Mouse (Mus musculus): Measurements from ENCODE around the gene Wnt5b. TPM values are rescaled to one million over a fixed set of nuclear protein-coding genes. Genes with fewer than 3 reads are reported as not detected.

Wnt5b gene
- polyA plus RNA-seq (2012; fragmentation: generic; extraction: Trizol), result 1 to 10 TPM in 1 of 2 experiments, under 1 TPM in 1; 0.23 to 4.2 TPM

DNA sequence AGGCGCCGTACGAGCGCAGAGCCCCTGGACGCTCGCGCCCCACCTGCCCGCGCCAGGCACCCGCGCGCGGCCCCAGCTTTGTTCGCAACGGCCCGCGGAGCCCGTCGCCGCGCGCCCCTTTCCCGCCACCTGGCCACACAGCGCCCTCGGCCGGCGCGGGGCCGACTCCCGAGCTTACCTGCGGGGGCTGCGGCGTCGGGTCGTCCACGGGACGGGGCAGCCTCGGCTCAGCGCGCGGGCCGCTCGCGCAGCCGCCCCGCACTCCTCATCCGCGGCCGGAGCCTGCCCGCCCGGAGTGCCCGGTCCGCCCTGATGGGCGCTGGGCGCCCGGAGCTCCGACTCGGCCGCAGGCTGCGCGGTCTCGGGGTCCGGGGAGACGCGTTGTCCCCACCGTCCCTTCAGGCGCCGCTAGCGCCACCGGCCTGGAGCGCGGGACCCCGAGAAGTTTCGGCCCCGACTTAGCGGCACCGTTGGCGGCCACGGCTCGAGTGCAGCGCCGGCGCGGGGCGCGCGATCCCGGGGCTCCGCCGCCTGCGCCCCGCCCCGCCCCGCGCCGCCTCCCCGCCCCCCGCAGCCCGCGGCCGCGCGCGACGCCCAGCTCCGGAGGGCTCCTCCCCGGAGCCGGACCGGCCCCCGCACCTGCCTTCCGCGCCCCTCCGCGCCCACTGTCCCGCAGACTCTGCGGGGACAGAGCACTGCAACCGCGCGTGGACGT is at the start of gene Wnt5b:
Gene Wnt5b, minus strand, starts transcription at position 545 of the 715 bp plus-strand sequence.

DNA sequence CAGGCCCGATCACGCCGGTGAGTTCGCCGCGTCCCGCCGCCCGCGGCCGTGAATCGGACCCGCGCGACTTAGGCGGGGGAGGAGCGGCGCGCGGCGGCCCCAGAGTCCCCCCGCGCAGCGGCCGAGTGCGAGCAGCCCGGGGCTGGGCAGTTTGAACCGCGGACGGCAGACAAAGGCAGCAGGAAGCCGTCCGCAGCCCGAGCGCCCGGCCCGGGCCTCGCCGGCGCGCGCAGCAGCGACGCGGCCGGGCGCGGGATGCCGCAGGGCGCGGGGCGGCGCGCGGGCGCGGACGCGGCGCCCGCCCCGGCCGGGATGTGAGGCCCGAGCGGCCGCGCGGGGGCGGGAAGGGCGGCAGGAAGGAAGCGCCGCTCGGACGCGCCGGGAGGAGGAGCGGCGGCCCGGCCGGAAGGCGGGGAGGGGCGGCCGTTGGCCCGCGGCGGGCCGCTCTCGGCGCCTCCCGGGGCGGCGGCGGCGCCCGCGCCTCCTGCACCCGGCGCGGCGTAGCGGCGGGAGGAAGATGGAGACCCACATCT is 64.7 kb downstream of the Wnt5b start, which contains the start of gene Fbxl14:
Gene Fbxl14, plus strand, starts transcription at position 326 of the 533 bp plus-strand sequence.

DNA sequence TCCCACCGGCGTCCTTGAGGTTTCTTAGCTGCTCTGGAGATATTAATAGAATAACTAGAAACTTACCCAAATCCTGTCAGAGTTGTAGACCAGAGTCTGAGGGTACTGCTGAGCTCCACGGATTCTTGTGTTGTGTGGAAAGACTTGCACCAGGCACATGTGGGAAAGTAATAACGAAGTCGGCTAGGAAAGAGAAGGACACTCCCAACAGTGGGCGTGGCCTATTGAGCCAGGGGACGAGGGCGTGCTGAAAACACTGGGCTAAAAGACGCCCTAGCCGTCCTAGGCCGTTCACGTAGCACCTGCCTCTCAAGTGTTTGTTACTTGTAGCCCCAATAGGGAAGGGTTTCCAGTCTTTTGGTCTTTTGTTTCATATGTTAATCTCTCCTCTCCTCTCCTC is 126.8 kb downstream of the Wnt5b start, which contains the start of gene Adipor2:
Gene Adipor2, minus strand, starts transcription at position 351 of the 400 bp plus-strand sequence.

Other genes with a start within 250 kb of the Wnt5b start
- not detected for gene Lrtm2, start 213.6 kb downstream of the Wnt5b start, polyA plus RNA-seq (2012; fragmentation: generic; extraction: Trizol)
- gene Adipor2, start 126.6 kb downstream of the Wnt5b start, polyA plus RNA-seq (2012; fragmentation: generic; extraction: Trizol), result 10 to 100 TPM; 12.0 to 23.4 TPM
- gene Fbxl14, start 64.7 kb downstream of the Wnt5b start, polyA plus RNA-seq (2012; fragmentation: generic; extraction: Trizol), result 10 to 100 TPM in 1 of 2 experiments, 1 to 10 TPM in 1; 3.2 to 12.3 TPM

Data from C3H10T1/2 (cell line).